Mouse (Mus musculus) mesoderm, embryonic 11.5 days (tissue): ENCODE measurements around the gene Rgs6.

Experiments used
- DNase-seq: peaks from one replicate; pipeline ENCODE4 v3.0.0-alpha.2; 2012; ENCODE audit warnings: low read depth, low spot score

Rgs6 gene

GRCm38 (mm10) chr12:82970521-82971105 lies 382.5 kb downstream of the Rgs6 start:
- no peak for DNase-seq

DNA sequence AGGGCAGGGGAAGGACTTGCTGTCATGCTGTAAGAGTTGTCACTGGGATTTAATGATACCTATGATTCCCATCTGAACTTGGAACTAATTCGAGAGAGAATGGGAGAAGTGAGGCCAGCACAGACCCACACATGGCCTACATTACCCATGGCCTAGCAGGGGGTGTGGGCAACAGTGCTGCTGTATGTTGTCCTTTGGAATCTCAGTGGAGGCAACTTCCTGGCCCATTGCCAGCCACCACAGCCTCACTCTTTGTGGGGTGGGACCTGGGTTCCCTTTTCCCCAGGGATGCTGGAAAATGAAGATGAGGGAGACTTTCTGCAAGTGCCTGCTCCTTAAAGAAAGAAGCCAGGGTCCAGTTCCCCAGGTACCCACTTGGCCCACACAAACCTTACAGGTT lies 383.1 kb downstream of the Rgs6 start:
- DNase-seq, result no peak

- no peak for DNase-seq
Observed at GRCm38 (mm10) chr12:82972661-82973060, 384.6 kb downstream of the Rgs6 start.

DNA sequence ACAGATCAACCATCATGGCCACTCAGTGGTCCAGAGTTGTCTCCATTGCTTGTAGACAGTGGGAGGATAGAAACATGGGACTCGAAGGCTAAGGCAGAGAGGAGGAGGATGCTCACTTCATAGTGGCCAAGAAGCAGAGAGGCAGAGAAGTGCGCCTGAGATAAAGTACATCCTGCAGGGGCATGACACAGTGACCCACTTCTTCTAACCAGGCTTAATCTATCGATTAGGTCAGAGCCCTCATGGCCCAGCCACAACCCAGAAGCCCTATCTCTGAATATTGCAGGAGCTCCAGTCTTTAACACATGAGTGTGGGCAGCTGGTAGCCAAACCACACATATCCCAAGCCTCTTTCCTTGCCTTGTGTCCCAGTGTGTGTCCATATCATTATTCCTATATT lies 385.7 kb downstream of the Rgs6 start:
- no peak for DNase-seq

DNA sequence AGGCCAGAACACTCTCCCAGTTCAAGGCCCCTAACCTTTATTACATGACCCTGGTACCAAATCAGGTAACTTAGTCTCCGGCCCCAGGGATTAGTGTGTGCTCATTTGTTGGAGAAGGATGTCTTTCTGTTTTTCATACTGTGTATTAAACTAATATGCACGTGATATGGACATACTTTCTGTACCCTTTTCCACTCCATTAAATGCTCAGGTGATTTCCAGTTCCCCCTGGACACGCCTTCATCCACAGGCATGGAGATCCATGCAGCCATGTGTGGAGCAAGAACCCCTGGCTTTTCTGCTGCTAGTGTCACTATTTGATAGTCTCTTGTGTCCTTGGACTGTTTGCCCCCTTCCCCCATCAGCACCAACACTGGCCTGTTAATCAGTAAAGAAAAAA lies 390.2 kb downstream of the Rgs6 start:
- no peak for DNase-seq

DNA sequence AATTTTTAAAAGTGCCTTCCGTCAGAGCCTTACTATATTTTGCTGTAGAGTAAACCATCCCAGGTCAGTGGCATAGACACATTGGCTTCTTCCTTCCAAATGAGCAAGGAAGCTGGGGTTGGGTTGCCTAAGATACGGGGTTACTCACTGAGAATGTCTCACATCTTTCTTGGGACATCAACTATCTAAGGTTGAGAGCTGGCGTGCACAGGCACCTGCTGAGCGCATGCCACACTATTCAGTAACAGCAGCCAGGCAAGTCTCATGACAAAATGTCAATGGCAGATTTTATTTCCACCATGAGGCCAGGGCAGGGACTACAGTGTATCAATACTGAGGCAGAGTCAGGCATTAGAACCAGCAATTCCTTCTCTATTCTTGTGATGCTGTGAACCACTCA lies 394.6 kb downstream of the Rgs6 start:
- DNase-seq, result no peak

GRCm38 (mm10) chr12:82985300-82985699 lies 397.2 kb downstream of the Rgs6 start:
- no peak for DNase-seq

GRCm38 (mm10) chr12:82987661-82988060 lies 399.6 kb downstream of the Rgs6 start:
- DNase-seq, result no peak

DNA sequence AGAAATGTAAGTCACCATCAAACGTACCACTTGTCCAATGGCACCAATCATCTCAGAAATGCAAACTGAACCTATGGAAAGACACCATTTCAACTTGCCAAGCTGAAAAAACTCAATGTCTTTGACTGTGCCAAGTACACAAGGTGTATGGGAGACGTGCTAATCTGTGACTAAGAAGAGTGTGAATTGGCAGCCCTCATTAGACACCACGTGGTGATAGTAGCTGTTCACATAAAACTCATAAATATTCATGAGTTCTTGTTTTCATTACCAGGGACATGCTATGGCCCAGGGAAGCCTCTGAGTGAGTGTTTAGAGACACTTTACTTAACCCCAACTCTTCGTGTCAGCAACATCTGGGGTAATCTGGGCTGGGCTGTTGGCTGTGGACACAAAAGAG lies 405.8 kb downstream of the Rgs6 start:
- no peak for DNase-seq

- no peak for DNase-seq
Observed at GRCm38 (mm10) chr12:82996775-82997174, 408.7 kb downstream of the Rgs6 start.

DNA sequence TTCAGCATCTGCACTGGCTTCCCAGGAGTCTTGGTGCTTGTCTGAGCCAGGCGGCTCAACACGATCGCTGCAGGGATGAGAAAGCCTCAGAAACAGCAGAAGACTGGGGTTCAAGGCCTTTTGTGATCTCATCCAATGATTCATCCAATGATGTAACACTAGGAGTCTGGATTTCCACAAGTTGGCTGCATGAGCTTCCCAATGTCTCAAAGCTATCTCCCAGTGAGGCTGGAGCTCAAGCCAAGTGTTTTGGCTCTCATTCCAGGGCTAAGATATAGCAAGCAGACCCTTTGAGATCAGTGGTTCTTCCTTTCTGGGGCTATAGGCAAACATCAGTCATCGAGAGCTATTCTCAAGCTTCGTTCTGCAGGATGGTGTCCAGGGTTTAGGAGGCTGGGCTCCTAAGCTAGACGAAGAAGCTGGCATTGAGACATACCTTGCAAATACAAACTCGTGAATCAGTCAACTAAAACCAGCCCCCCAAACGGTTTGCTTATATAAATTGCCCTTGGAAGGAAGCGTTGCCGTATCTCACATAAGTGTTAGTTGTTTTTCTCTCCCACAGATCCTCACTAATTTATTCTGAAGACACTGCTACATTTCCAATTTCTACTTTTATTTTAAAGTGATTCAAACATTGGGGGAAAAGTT lies 410.7 kb downstream of the Rgs6 start:
- no peak for DNase-seq

GRCm38 (mm10) chr12:82999333-83000032 lies 411.4 kb downstream of the Rgs6 start:
- DNase-seq, result no peak

DNA sequence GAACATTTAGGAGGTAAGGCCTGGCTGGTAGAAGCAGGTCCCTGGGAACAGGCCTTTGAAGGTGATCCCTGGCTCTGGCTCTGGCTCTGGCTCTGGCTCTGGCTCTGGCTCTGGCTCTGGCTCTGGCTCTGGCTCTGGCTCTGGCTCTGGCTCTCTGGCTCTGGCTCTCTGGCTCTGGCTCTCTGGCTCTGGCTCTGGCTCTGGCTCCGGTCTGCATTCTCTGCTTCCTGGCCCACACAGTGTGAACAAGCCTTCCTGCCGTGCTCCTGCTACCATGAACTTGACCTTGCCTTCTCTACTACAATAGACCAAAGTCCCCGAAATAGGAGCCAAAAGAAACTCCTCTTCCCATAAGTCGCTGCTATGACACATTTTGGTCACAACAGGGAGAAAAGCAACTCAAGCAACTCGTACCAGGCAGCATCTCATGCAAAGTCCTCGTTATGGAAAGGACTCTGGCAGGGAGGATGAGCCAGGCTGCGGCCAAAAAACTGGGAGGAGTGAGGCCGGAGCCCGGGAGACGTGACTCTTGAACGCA lies 412.0 kb downstream of the Rgs6 start:
- no peak for DNase-seq

DNA sequence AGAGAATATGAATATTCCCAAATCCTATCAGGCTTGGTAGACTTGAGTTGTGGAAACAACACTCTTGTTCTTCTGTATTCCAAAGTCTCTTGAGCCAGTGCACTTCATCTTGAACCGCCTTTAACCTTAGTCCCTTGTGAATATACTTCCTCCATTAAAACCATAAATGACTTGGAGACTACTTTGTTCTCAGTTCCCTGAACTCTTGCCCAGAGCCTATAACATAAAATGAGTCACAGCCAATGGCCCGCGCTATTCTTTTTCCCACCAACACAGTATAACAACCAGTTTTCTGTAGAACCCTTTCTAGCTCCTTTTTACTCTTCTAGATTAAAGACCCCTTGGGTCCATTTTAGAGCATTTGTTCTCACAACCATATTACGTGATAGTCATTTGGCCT lies 412.9 kb downstream of the Rgs6 start:
- no peak for DNase-seq

- no peak for DNase-seq
Observed at GRCm38 (mm10) chr12:83004014-83004682, 416.1 kb downstream of the Rgs6 start.

DNA sequence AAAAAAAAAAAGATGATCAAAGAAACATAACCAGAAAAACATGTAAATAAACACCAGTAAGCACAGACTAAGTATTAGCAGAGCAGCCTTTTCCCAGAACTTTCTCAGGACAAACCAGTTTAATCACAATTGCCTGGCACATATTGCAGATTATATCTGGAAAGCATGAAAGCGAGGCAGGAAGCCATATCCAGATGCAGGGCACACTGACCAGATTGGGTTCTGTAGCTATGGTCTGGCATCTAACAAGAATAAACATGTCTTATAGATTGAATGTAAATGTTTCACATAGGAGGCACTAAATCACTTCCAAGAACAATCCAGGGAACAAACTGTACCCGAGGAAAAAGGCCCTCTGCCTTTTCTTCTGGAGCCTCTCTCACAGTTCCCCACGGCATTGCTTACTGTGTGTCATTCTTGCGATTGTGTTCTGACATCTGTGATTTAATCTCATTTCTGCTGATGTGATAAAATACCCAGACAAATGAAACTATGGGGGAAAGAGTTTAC lies 423.0 kb downstream of the Rgs6 start:
- no peak for DNase-seq

- no peak for DNase-seq
Observed at GRCm38 (mm10) chr12:83013918-83014691, 426.0 kb downstream of the Rgs6 start.

GRCm38 (mm10) chr12:83014848-83015247 lies 426.8 kb downstream of the Rgs6 start:
- no peak for DNase-seq

DNA sequence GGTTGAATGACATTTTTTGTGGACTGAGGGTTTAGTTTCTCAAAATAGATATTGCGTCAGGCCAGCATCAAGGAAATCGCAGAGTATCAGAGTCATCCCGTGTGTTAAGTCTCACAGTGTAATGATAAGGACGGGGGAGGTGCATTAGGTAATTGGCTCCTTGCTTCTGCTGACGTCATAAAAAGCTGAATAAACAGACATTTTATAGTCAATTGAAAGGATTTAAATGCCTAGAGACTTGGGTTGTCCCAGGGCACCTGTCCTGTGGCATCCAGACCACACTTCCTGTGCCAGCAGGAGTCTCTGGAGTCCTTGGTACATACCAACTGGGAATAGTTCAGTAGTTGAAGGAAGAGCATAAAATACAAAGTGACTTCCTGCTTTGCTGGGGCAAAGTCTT lies 427.3 kb downstream of the Rgs6 start:
- DNase-seq, result no peak

GRCm38 (mm10) chr12:83016486-83016885 lies 428.4 kb downstream of the Rgs6 start:
- no peak for DNase-seq

GRCm38 (mm10) chr12:83018005-83018404 lies 429.9 kb downstream of the Rgs6 start:
- peak; percentile 88 for DNase-seq
